Mouse (Mus musculus): Measurements from ENCODE around the gene Slc16a10.

- TF ChIP-seq CTCF (IDR thresholded peaks at IDR 0.05; ENCODE audit: low read depth, low read length), result no peak
- no peak for TF ChIP-seq POLR2A (IDR thresholded peaks at IDR 0.05; ENCODE audit: borderline replicate concordance, low read depth, low read length)
Measured at GRCm38 (mm10) chr10:40180011-40180410, 38.0 kb upstream of the Slc16a10 start.
